Mouse (Mus musculus): ENCODE data around the gene Rgcc. TPM values are rescaled to one million over a fixed set of nuclear protein-coding genes. Genes with fewer than 3 reads are reported as not detected.

Rgcc gene
- polyA plus RNA-seq, 1 experiment: 73.1 TPM

- Histone ChIP-seq H3K27ac (ENCODE audit: insufficient read depth, low read length) (no peak overlapping the region), H3K4me3 (ENCODE audit: insufficient read depth, low read length) (no peak overlapping the region), H3K4me1 (ENCODE audit: control insufficient read depth, insufficient read depth, low read length) (no peaks in the 10 kb centered on the region)
- TF ChIP-seq CTCF (IDR thresholded peaks at IDR 0.05; ENCODE audit: extremely low read depth, insufficient read depth, low read length): no peak
- no peak for TF ChIP-seq POLR2A (IDR thresholded peaks at IDR 0.05; ENCODE audit: extremely low read depth, insufficient read depth, low read length)
These were observed 44.8 kb downstream of the Rgcc start for GRCm38 (mm10) chr14:79256656-79257055.

- H3K4me1 ChIP-seq (ENCODE audit: control insufficient read depth, insufficient read depth, low read length): no peaks in the 10 kb centered on the region
- no peak overlapping the region for H3K4me3 ChIP-seq (ENCODE audit: insufficient read depth, low read length)
- TF ChIP-seq CTCF (IDR thresholded peaks at IDR 0.05; ENCODE audit: extremely low read depth, insufficient read depth, low read length) (no peak), POLR2A (IDR thresholded peaks at IDR 0.05; ENCODE audit: extremely low read depth, insufficient read depth, low read length) (no peak)
- H3K27ac ChIP-seq (ENCODE audit: insufficient read depth, low read length): no peak overlapping the region
These were observed 45.7 kb downstream of the Rgcc start for GRCm38 (mm10) chr14:79255786-79256185.

GRCm38 (mm10) chr14:79251727-79252285 lies 49.6 kb downstream of the Rgcc start:
- Histone ChIP-seq H3K4me1 (ENCODE audit: control insufficient read depth, insufficient read depth, low read length) (no peaks in the 10 kb centered on the region), H3K27ac (ENCODE audit: insufficient read depth, low read length) (no peak overlapping the region)
- TF ChIP-seq CTCF (IDR thresholded peaks at IDR 0.05; ENCODE audit: extremely low read depth, insufficient read depth, low read length): no peak

GRCm38 (mm10) chr14:79244571-79244970 lies 56.9 kb downstream of the Rgcc start:
- Histone ChIP-seq H3K4me1 (ENCODE audit: control insufficient read depth, insufficient read depth, low read length) (peaks cover 2% of the 10 kb centered on the region; the same call in 1 of the 2 replicates), H3K27ac (ENCODE audit: insufficient read depth, low read length) (no peak overlapping the region), H3K4me3 (ENCODE audit: insufficient read depth, low read length) (no peak overlapping the region)
- TF ChIP-seq CTCF (IDR thresholded peaks at IDR 0.05; ENCODE audit: extremely low read depth, insufficient read depth, low read length) (no peak), POLR2A (IDR thresholded peaks at IDR 0.05; ENCODE audit: extremely low read depth, insufficient read depth, low read length) (no peak)

More at GRCm38 (mm10) chr14:79251727-79252285, 49.6 kb downstream of the Rgcc start:
- no peak overlapping the region for H3K4me3 ChIP-seq (ENCODE audit: insufficient read depth, low read length)

- H3K4me3 ChIP-seq (ENCODE audit: insufficient read depth, low read length): no peak overlapping the region
- H3K27ac ChIP-seq (ENCODE audit: insufficient read depth, low read length): no peak overlapping the region
- H3K4me1 ChIP-seq (ENCODE audit: control insufficient read depth, insufficient read depth, low read length): peaks cover 2% of the 10 kb centered on the region
- no peak for TF ChIP-seq CTCF (IDR thresholded peaks at IDR 0.05; ENCODE audit: extremely low read depth, insufficient read depth, low read length)
- no peak for TF ChIP-seq POLR2A (IDR thresholded peaks at IDR 0.05; ENCODE audit: extremely low read depth, insufficient read depth, low read length)
These were observed 58.2 kb downstream of the Rgcc start for GRCm38 (mm10) chr14:79243038-79243883.

GRCm38 (mm10) chr14:79242386-79242720 lies 59.1 kb downstream of the Rgcc start:
- Histone ChIP-seq H3K27ac (ENCODE audit: insufficient read depth, low read length) (no peak overlapping the region), H3K4me3 (ENCODE audit: insufficient read depth, low read length) (no peak overlapping the region), H3K4me1 (ENCODE audit: control insufficient read depth, insufficient read depth, low read length) (peaks cover 2% of the 10 kb centered on the region)
- no peak for TF ChIP-seq POLR2A (IDR thresholded peaks at IDR 0.05; ENCODE audit: extremely low read depth, insufficient read depth, low read length)
- no peak for TF ChIP-seq CTCF (IDR thresholded peaks at IDR 0.05; ENCODE audit: extremely low read depth, insufficient read depth, low read length)

- peaks cover 2% of the 10 kb centered on the region for H3K4me1 ChIP-seq (ENCODE audit: control insufficient read depth, insufficient read depth, low read length)
These were observed 59.6 kb downstream of the Rgcc start for GRCm38 (mm10) chr14:79241656-79242385.

GRCm38 (mm10) chr14:79241057-79241570 lies 60.3 kb downstream of the Rgcc start:
- TF ChIP-seq CTCF (IDR thresholded peaks at IDR 0.05; ENCODE audit: extremely low read depth, insufficient read depth, low read length) (no peak), POLR2A (IDR thresholded peaks at IDR 0.05; ENCODE audit: extremely low read depth, insufficient read depth, low read length) (no peak)
- Histone ChIP-seq H3K27ac (ENCODE audit: insufficient read depth, low read length) (no peak overlapping the region), H3K4me3 (ENCODE audit: insufficient read depth, low read length) (no peak overlapping the region), H3K4me1 (ENCODE audit: control insufficient read depth, insufficient read depth, low read length) (peaks cover 2% of the 10 kb centered on the region)

More at GRCm38 (mm10) chr14:79241656-79242385, 59.6 kb downstream of the Rgcc start:
- no peak overlapping the region for H3K27ac ChIP-seq (ENCODE audit: insufficient read depth, low read length)
- TF ChIP-seq CTCF (IDR thresholded peaks at IDR 0.05; ENCODE audit: extremely low read depth, insufficient read depth, low read length): no peak
- TF ChIP-seq POLR2A (IDR thresholded peaks at IDR 0.05; ENCODE audit: extremely low read depth, insufficient read depth, low read length): no peak
- no peak overlapping the region for H3K4me3 ChIP-seq (ENCODE audit: insufficient read depth, low read length)

GRCm38 (mm10) chr14:79239402-79239801 lies 62.0 kb downstream of the Rgcc start:
- H3K27ac ChIP-seq (ENCODE audit: insufficient read depth, low read length): no peak overlapping the region
- H3K4me1 ChIP-seq (ENCODE audit: control insufficient read depth, insufficient read depth, low read length): no peaks in the 10 kb centered on the region; the same call in 1 of the 2 replicates
- no peak overlapping the region for H3K4me3 ChIP-seq (ENCODE audit: insufficient read depth, low read length)
- no peak for TF ChIP-seq CTCF (IDR thresholded peaks at IDR 0.05; ENCODE audit: extremely low read depth, insufficient read depth, low read length)
- TF ChIP-seq POLR2A (IDR thresholded peaks at IDR 0.05; ENCODE audit: extremely low read depth, insufficient read depth, low read length): no peak

Other genes starting within 250 kb of the Rgcc start
- gene Zfp957, start 54.3 kb downstream of the Rgcc start, polyA plus RNA-seq (2012; rRNA removed): not detected in 2 replicates
- 6.3 and 7.0 TPM in 2 replicates for gene Naa16, start 89.1 kb upstream of the Rgcc start, polyA plus RNA-seq (2012; rRNA removed)
- 7.4 and 7.6 TPM in 2 replicates for gene Mtrf1, start 96.1 kb upstream of the Rgcc start, polyA plus RNA-seq (2012; rRNA removed)
- 17.1 and 17.2 TPM in 2 replicates for gene Kbtbd7, start 124.9 kb upstream of the Rgcc start, polyA plus RNA-seq (2012; rRNA removed)
- 0.83 and 0.86 TPM in 2 replicates for gene Kbtbd6, start 150.2 kb upstream of the Rgcc start, polyA plus RNA-seq (2012; rRNA removed)
- 4.3 and 4.5 TPM in 2 replicates for gene Elf1, start 179.5 kb upstream of the Rgcc start, polyA plus RNA-seq (2012; rRNA removed)
- 24.0 and 25.1 TPM in 2 replicates for gene Wbp4, start 179.9 kb upstream of the Rgcc start, polyA plus RNA-seq (2012; rRNA removed)

Measured in cortical plate, adult 2 months (tissue).